Mouse (Mus musculus): ENCODE measurements at regions not wholly inside any gene's neighbourhood (a gene's known extent, or its start where the extent isn't known, plus 50 kb on each side); places are given as distances from the start of the nearest gene placed in this dataset.

- no peak for TF ChIP-seq CTCF (IDR thresholded peaks at IDR 0.05; ENCODE audit: low read depth, low read length)
- TF ChIP-seq POLR2A (IDR thresholded peaks at IDR 0.05; ENCODE audit: borderline replicate concordance, low read depth, low read length) = no peak
Observed at GRCm38 (mm10) chr6:37643718-37644117, 113.7 kb downstream of the Akr1d1 start.
